Mouse (Mus musculus) cortical plate, adult 2 months (tissue): ENCODE results near the gene Tial1.

Experiments
- CTCF ChIP-seq: fragments of 200-500 bp; IDR thresholded peaks from 2 replicates; pipeline ENCODE4 v1.5.1; 2011; ENCODE audit warnings: mild to moderate bottlenecking, control low read depth, low read length; ENCODE audit not compliant: insufficient read depth; ENCODE audit errors: extremely low read depth
- POLR2A ChIP-seq: fragments of 200-500 bp; IDR thresholded peaks from 2 replicates; pipeline ENCODE4 v1.6.1; 2011; ENCODE audit warnings: mild to moderate bottlenecking, low read length, control low read depth; ENCODE audit not compliant: insufficient read depth; ENCODE audit errors: extremely low read depth

- TF ChIP-seq CTCF (no peak), POLR2A (no peak)
Observed at GRCm38 (mm10) chr7:128397066-128397465, 64.5 kb downstream of the Tial1 start.
